9 mouse cellular contexts compared by ENCODE assay signal in genomic region chr19:10389391-10390098, GRCm38 (mm10). TPM values are rescaled to one million over a fixed set of nuclear protein-coding genes. Genes with fewer than 3 reads are reported as not detected.
DNase-seq lines count a peak whose midpoint lies in the region; ATAC-seq lines count a peak whose summit lies in the region.
"Had no signal": no experiment of that assay in that cellular context is flagged by ENCODE, and none has a peak within 500 bp of the region (broad histone marks: within the 10 kb centered on the region; RNA-seq: fewer than 3 reads in every experiment).

No protein-coding gene starts in this region.

- no peaks in the 10 kb centered on the region; the same call in 1 of the 2 replicates for H3K4me1 ChIP-seq in embryonic facial prominence, embryonic 11.5 days (ENCODE audit: control insufficient read depth, insufficient read depth, low read length)
- peaks cover 46% of the 10 kb centered on the region for H3K4me1 ChIP-seq in hindbrain, embryonic 15.5 days (replicated peaks)
- peaks cover 30% of the 10 kb centered on the region for H3K4me1 ChIP-seq in midbrain, embryonic 16.5 days (ENCODE audit: control insufficient read depth, insufficient read depth, low read length)

- H3K4me3 ChIP-seq in embryonic facial prominence, embryonic 11.5 days (ENCODE audit: low read depth, low read length), result peak overlapping the region; percentile 62
- peak overlapping the region; percentile 86 for H3K4me3 ChIP-seq in hindbrain, embryonic 15.5 days
- H3K4me3 ChIP-seq in midbrain, embryonic 16.5 days (ENCODE audit: low read depth, low read length), result peak overlapping the region; percentile 82

- H3K36me3 ChIP-seq in embryonic facial prominence, embryonic 11.5 days (replicated peaks; ENCODE audit: control insufficient read depth, insufficient read depth, low read depth, low read length), result no peaks in the 10 kb centered on the region
- no peaks in the 10 kb centered on the region for H3K36me3 ChIP-seq in hindbrain, embryonic 15.5 days
- no peaks in the 10 kb centered on the region for H3K36me3 ChIP-seq in midbrain, embryonic 16.5 days (ENCODE audit: control insufficient read depth, insufficient read depth, low read length)

- peaks cover 27% of the 10 kb centered on the region for H3K27me3 ChIP-seq in embryonic facial prominence, embryonic 11.5 days (ENCODE audit: control insufficient read depth, insufficient read depth, low read length)
- no peaks in the 10 kb centered on the region for H3K27me3 ChIP-seq in hindbrain, embryonic 15.5 days
- no peaks in the 10 kb centered on the region for H3K27me3 ChIP-seq in midbrain, embryonic 16.5 days (ENCODE audit: control insufficient read depth, insufficient read depth, low read depth, low read length)

- H3K27ac ChIP-seq in embryonic facial prominence, embryonic 11.5 days (replicated peaks; ENCODE audit: low read depth, low read length), result no peak overlapping the region
- H3K27ac ChIP-seq in hindbrain, embryonic 15.5 days (replicated peaks), result peak overlapping the region; percentile 66
- peak overlapping the region; percentile 81 for H3K27ac ChIP-seq in midbrain, embryonic 16.5 days (ENCODE audit: low read length)

- under 1% methylated on average over 53 of the region's 54 CpGs for WGBS in embryonic facial prominence, embryonic 11.5 days
- WGBS in hindbrain, embryonic 15.5 days, result under 1% methylated on average over 45 of the region's 54 CpGs
- WGBS in midbrain, embryonic 16.5 days, result under 1% methylated on average over 27 of the region's 54 CpGs

- intact Hi-C loops in heart, postnatal 25 days (cut with DNase I), result loop anchor here (2.0 to 5.0 kb wide), 3 partner anchors 45 to 98 kb away; no protein-coding TSS in a partner anchor

- DNase-seq in heart, adult 11 months, result peak; percentile 95
- DNase-seq in heart, postnatal 25 days (ENCODE audit: low spot score), result no peak
- DNase-seq in MN1 (ENCODE audit: low spot score), result peak; percentile 25
- peak; percentile 26 for DNase-seq in embryonic facial prominence, embryonic 11.5 days (ENCODE audit: low spot score)
- DNase-seq in layer of hippocampus, postnatal 36 days, result no peak

- peak overlapping the region; percentile 64 for H3K9ac ChIP-seq in embryonic facial prominence, embryonic 11.5 days (replicated peaks; ENCODE audit: low read length)
- peak overlapping the region; percentile 70 for H3K9ac ChIP-seq in hindbrain, embryonic 15.5 days
- peak overlapping the region; percentile 90 for H3K9ac ChIP-seq in midbrain, embryonic 16.5 days (ENCODE audit: low read depth, low read length)

- peak; percentile 57 for ATAC-seq in embryonic facial prominence, embryonic 11.5 days (replicated peaks; ENCODE audit: insufficient number of reproducible peaks, low FRiP score, low TSS enrichment, low read depth)
- ATAC-seq in hindbrain, embryonic 15.5 days (ENCODE audit: low FRiP score, low read depth), result peak; percentile 58
- peak; percentile 59 for ATAC-seq in midbrain, embryonic 16.5 days
- ATAC-seq in monocyte, adult 5-6 weeks (replicated peaks; ENCODE audit: insufficient number of reproducible peaks, low FRiP score, low TSS enrichment, poor library complexity, severe bottlenecking), result no peak

- peak overlapping the region; percentile 95 for H3K4me2 ChIP-seq in embryonic facial prominence, embryonic 11.5 days (ENCODE audit: low read depth, low read length)
- peak overlapping the region; percentile 68 for H3K4me2 ChIP-seq in hindbrain, embryonic 15.5 days
- peak overlapping the region; percentile 90 for H3K4me2 ChIP-seq in midbrain, embryonic 16.5 days (ENCODE audit: low read length)

- H3K9me3 ChIP-seq in embryonic facial prominence, embryonic 11.5 days (replicated peaks; ENCODE audit: control insufficient read depth, low read length), result no peaks in the 10 kb centered on the region
- no peaks in the 10 kb centered on the region for H3K9me3 ChIP-seq in hindbrain, embryonic 15.5 days
- no peaks in the 10 kb centered on the region for H3K9me3 ChIP-seq in midbrain, embryonic 16.5 days (replicated peaks; ENCODE audit: control insufficient read depth, low read length, poor library complexity, severe bottlenecking)

RNA-seq across cellular contexts. Expression of gene Syt7, which starts 0.7 kb away (rescaled TPM):
- 10 to 100 TPM; 45.8 to 47.0 TPM for total RNA-seq in heart, postnatal 25 days (2021)
- polyA plus RNA-seq in embryonic facial prominence, embryonic 11.5 days (2014; fragmentation: Nextera tagmentation; extraction: Ambion mirVana), result 2.2 and 2.7 TPM in 2 replicates
- polyA plus RNA-seq in hindbrain, embryonic 15.5 days (2015; fragmentation: Nextera tagmentation; extraction: Ambion mirVana), result 17.4 and 21.0 TPM in 2 replicates
- 13.6 and 15.5 TPM in 2 replicates for polyA plus RNA-seq in midbrain, embryonic 16.5 days (2015; fragmentation: Nextera tagmentation; extraction: Ambion mirVana)
- total RNA-seq in monocyte, adult 5-6 weeks (2017), result not detected in 3 replicates
- 100 to 1,000 TPM; 301 to 303 TPM for total RNA-seq in layer of hippocampus, postnatal 36 days (2021)
- total RNA-seq: hematopoietic stem cell, adult 5-6 weeks had no signal

Comparison
In these comparisons a context has a peak if more than half of its experiments do, and no peak if none do; other contexts are left out.
1. DNase-seq: peak in heart, adult 11 months (single experiment), MN1 (single experiment) and embryonic facial prominence, embryonic 11.5 days (single experiment); none in heart, postnatal 25 days (single experiment) and layer of hippocampus, postnatal 36 days (0 of 2).
2. RNA of gene Syt7, which starts 0.7 kb away (total RNA-seq): 301 to 303 TPM in layer of hippocampus, postnatal 36 days and 45.8 to 47.0 TPM in heart, postnatal 25 days; not detected in monocyte, adult 5-6 weeks; every median in the first group is over 10 times any median in the second.
3. Peak in every context shown above with its lines, with median percentiles within 50 percentile points of each other: H3K4me2 ChIP-seq, H3K4me3 ChIP-seq and H3K9ac ChIP-seq.